Mouse (Mus musculus) MEL (cell line): Measurements from ENCODE around the gene Eml2.

Experiments
- MAX ChIP-seq: IDR thresholded peaks from 2 replicates; pipeline ENCODE4 v1.6.1; 2011; ENCODE audit warnings: low read length, improper control_type of control experiment
- TBP ChIP-seq: IDR thresholded peaks from 2 replicates; pipeline ENCODE4 v1.8.0; 2011; ENCODE audit warnings: low read depth, low read length, improper control_type of control experiment

- TF ChIP-seq MAX: no peak
- no peak for TF ChIP-seq TBP
Measured at GRCm38 (mm10) chr7:19202065-19202850, 26.0 kb downstream of the Eml2 start.
